In genomic region chr7:45263006-45263607, GRCm38 (mm10) we compare ENCODE assay signal across 31 mouse cellular contexts. TPM values are rescaled to one million over a fixed set of nuclear protein-coding genes. Genes with fewer than 3 reads are reported as not detected.
DNase-seq lines count a peak whose midpoint lies in the region; ATAC-seq and TF ChIP-seq lines count a peak whose summit lies in the region.
"Had no signal": no experiment of that assay in that cellular context is flagged by ENCODE, and none has a peak within 500 bp of the region (broad histone marks: within the 10 kb centered on the region; RNA-seq: fewer than 3 reads in every experiment).

No protein-coding gene starts in this region.

- no peak overlapping the region for H3K4me3 ChIP-seq in forebrain, embryonic 11.5 days (ENCODE audit: low read depth, low read length)
- H3K4me3 ChIP-seq in forebrain, embryonic 13.5 days: no peak overlapping the region
- no peak overlapping the region for H3K4me3 ChIP-seq in heart, embryonic 13.5 days
- H3K4me3 ChIP-seq: erythroblast, embryonic 14.5 days; hindbrain, embryonic 15.5 days; limb, embryonic 15.5 days; neural tube, embryonic 15.5 days; stomach, embryonic 15.5 days had no signal

- H3K4me1 ChIP-seq in forebrain, embryonic 11.5 days (replicated peaks; ENCODE audit: control insufficient read depth, insufficient read depth, low read length): no peaks in the 10 kb centered on the region
- peaks cover 12% of the 10 kb centered on the region; the same call in 1 of the 2 replicates for H3K4me1 ChIP-seq in forebrain, embryonic 13.5 days
- H3K4me1 ChIP-seq in heart, embryonic 13.5 days: peaks cover 33% of the 10 kb centered on the region
- H3K4me1 ChIP-seq: hindbrain, embryonic 15.5 days; neural tube, embryonic 15.5 days; stomach, embryonic 15.5 days had no signal

- WGBS in forebrain, embryonic 11.5 days: 77% methylated on average over 7 of the region's 7 CpGs
- WGBS in forebrain, embryonic 13.5 days: 73% methylated on average over 7 of the region's 7 CpGs
- WGBS in heart, embryonic 13.5 days: 52% methylated on average over 7 of the region's 7 CpGs

- H3K9ac ChIP-seq in forebrain, embryonic 11.5 days (ENCODE audit: low read length): no peak overlapping the region
- no peak overlapping the region for H3K9ac ChIP-seq in forebrain, embryonic 13.5 days
- peak overlapping the region; percentile 39; the same call in 1 of the 2 replicates for H3K9ac ChIP-seq in heart, embryonic 13.5 days
- H3K9ac ChIP-seq: hindbrain, embryonic 15.5 days; limb, embryonic 15.5 days; liver, embryonic 14.5 days; lung, embryonic 14.5 days; neural tube, embryonic 15.5 days; stomach, embryonic 15.5 days had no signal

- no peaks in the 10 kb centered on the region for H3K9me3 ChIP-seq in forebrain, embryonic 11.5 days (ENCODE audit: control insufficient read depth, low read length)
- H3K9me3 ChIP-seq in forebrain, embryonic 13.5 days (replicated peaks): no peaks in the 10 kb centered on the region
- H3K9me3 ChIP-seq in heart, embryonic 13.5 days: no peaks in the 10 kb centered on the region
- H3K9me3 ChIP-seq: hindbrain, embryonic 15.5 days; limb, embryonic 15.5 days; neural tube, embryonic 15.5 days; stomach, embryonic 15.5 days had no signal

- TF ChIP-seq POLR2A in brain, embryonic 14.5 days (IDR thresholded peaks at IDR 0.05; ENCODE audit: borderline replicate concordance, extremely low read depth, insufficient read depth, insufficient read length, poor library complexity, severe bottlenecking): no peak

- H3K36me3 ChIP-seq in forebrain, embryonic 11.5 days (ENCODE audit: control insufficient read depth, insufficient read depth, low read length): no peaks in the 10 kb centered on the region
- H3K36me3 ChIP-seq in forebrain, embryonic 13.5 days (ENCODE audit: poor library complexity, severe bottlenecking): no peaks in the 10 kb centered on the region
- no peaks in the 10 kb centered on the region for H3K36me3 ChIP-seq in heart, embryonic 13.5 days
- H3K36me3 ChIP-seq: hindbrain, embryonic 15.5 days; limb, embryonic 15.5 days; neural tube, embryonic 15.5 days; stomach, embryonic 15.5 days had no signal

- H3K27me3 ChIP-seq in forebrain, embryonic 11.5 days (ENCODE audit: control insufficient read depth, insufficient read depth, low read length): no peaks in the 10 kb centered on the region
- H3K27me3 ChIP-seq in forebrain, embryonic 13.5 days: peaks cover 7% of the 10 kb centered on the region; the same call in 1 of the 2 replicates
- peaks cover 34% of the 10 kb centered on the region for H3K27me3 ChIP-seq in heart, embryonic 13.5 days (replicated peaks)
- H3K27me3 ChIP-seq: neural tube, embryonic 15.5 days had no signal

- TF ChIP-seq CTCF in brain, embryonic 14.5 days (IDR thresholded peaks at IDR 0.05; ENCODE audit: borderline replicate concordance, extremely low read depth, insufficient read depth, insufficient read length): no peak

- peak; percentile 34 for DNase-seq in forebrain, embryonic 11.5 days (ENCODE audit: low spot score)
- no peak for DNase-seq in heart, postnatal 36 days
- DNase-seq in left cerebral cortex, postnatal 25 days (ENCODE audit: low spot score in 2 of 2): peak; percentile 24 to 44
- no peak for DNase-seq in left cerebral cortex, adult 9 months (ENCODE audit: low spot score in 2 of 2)
- DNase-seq in brain, embryonic 14.5 days (ENCODE audit: low read depth): peak; percentile 10
- DNase-seq in embryo, embryonic 11 days: no peak
- DNase-seq: adrenal gland, postnatal 10 days; cerebellum, adult 8-10 months; cerebellum, postnatal 36 days; gastrocnemius, postnatal 10 days; kidney, adult 2 months; lung, postnatal 4 days; right cerebral cortex, adult 18-20 months; thymus, adult 2 months; thymus, postnatal 4 days had no signal

- intact Hi-C loops in heart, postnatal 36 days (cut with DNase I): no loop called here
- intact Hi-C loops in left cerebral cortex, postnatal 25 days (cut with DNase I): no loop called here

- H3K4me2 ChIP-seq in forebrain, embryonic 11.5 days (ENCODE audit: low read depth, low read length, severe bottlenecking): no peak overlapping the region
- H3K4me2 ChIP-seq in forebrain, embryonic 13.5 days: no peak overlapping the region
- H3K4me2 ChIP-seq in heart, embryonic 13.5 days: no peak overlapping the region; the same call in 1 of the 2 replicates
- H3K4me2 ChIP-seq: hindbrain, embryonic 15.5 days; limb, embryonic 15.5 days; lung, embryonic 14.5 days; neural tube, embryonic 15.5 days; stomach, embryonic 15.5 days had no signal

- ATAC-seq in forebrain, embryonic 11.5 days (replicated peaks; ENCODE audit: low FRiP score): no peak
- ATAC-seq in forebrain, embryonic 13.5 days: no peak
- ATAC-seq in heart, embryonic 13.5 days (ENCODE audit: extremely low read depth, insufficient number of reproducible peaks, low FRiP score, low TSS enrichment): no peak
- ATAC-seq: forebrain, embryonic 14.5 days had no signal

- H3K27ac ChIP-seq in forebrain, embryonic 11.5 days (ENCODE audit: low read depth, low read length): no peak overlapping the region
- no peak overlapping the region for H3K27ac ChIP-seq in forebrain, embryonic 13.5 days
- H3K27ac ChIP-seq in heart, embryonic 13.5 days (replicated peaks): peak overlapping the region; percentile 86
- H3K27ac ChIP-seq: hindbrain, embryonic 15.5 days; kidney, postnatal 0 days; limb, embryonic 15.5 days; liver, embryonic 14.5 days; neural tube, embryonic 15.5 days; stomach, embryonic 15.5 days had no signal

RNA-seq across cellular contexts. Expression of gene Slc6a21, which starts 14.2 kb away (rescaled TPM):
- polyA plus RNA-seq in forebrain, embryonic 11.5 days (2014; fragmentation: Nextera tagmentation; extraction: Ambion mirVana): not detected in 2 replicates
- polyA plus RNA-seq in forebrain, embryonic 13.5 days (2015; fragmentation: Nextera tagmentation; extraction: Ambion mirVana): not detected in 2 replicates
- polyA plus RNA-seq in heart, embryonic 13.5 days (2015; fragmentation: Nextera tagmentation; extraction: Ambion mirVana): not detected in 2 replicates
- total RNA-seq in heart, postnatal 36 days (2021): not detected
- under 1 TPM in 1 of 2 experiments, not detected in 1; 0.23 TPM for total RNA-seq in left cerebral cortex, postnatal 25 days (2021)
- polyA plus RNA-seq in brain, embryonic 14.5 days (2012; rRNA removed): 0.11 TPM in 1 of 2 replicates, not detected in the other
- total RNA-seq: gastrocnemius, postnatal 10 days; granulocyte monocyte progenitor cell, adult 5-6 weeks; layer of hippocampus, postnatal 10 days; megakaryocyte-erythroid progenitor cell, adult 5-6 weeks had no signal
- polyA plus RNA-seq: erythroblast, embryonic 14.5 days; forebrain, embryonic 14.5 days; hindbrain, embryonic 15.5 days; intestine, embryonic 14.5 days; kidney, postnatal 0 days; large intestine, adult 2 months; limb, embryonic 15.5 days; liver, embryonic 14.5 days; lung, embryonic 14.5 days; neural tube, embryonic 15.5 days; stomach, embryonic 15.5 days had no signal

RNA-seq across cellular contexts. Expression of gene Slc6a16, which starts 22.2 kb away (rescaled TPM):
- polyA plus RNA-seq in forebrain, embryonic 11.5 days (2014; fragmentation: Nextera tagmentation; extraction: Ambion mirVana): 0.36 TPM in 1 of 2 replicates, not detected in the other
- 0.11 and 0.23 TPM in 2 replicates for polyA plus RNA-seq in forebrain, embryonic 13.5 days (2015; fragmentation: Nextera tagmentation; extraction: Ambion mirVana)
- polyA plus RNA-seq in heart, embryonic 13.5 days (2015; fragmentation: Nextera tagmentation; extraction: Ambion mirVana): 0.27 and 0.41 TPM in 2 replicates
- not detected for total RNA-seq in heart, postnatal 36 days (2021)
- 1 to 10 TPM; 1.6 to 1.9 TPM for total RNA-seq in left cerebral cortex, postnatal 25 days (2021)
- polyA plus RNA-seq in brain, embryonic 14.5 days (2012; rRNA removed): 0.70 and 0.86 TPM in 2 replicates
- total RNA-seq: gastrocnemius, postnatal 10 days; granulocyte monocyte progenitor cell, adult 5-6 weeks; megakaryocyte-erythroid progenitor cell, adult 5-6 weeks had no signal
- polyA plus RNA-seq: erythroblast, embryonic 14.5 days; large intestine, adult 2 months; limb, embryonic 15.5 days; lung, embryonic 14.5 days; stomach, embryonic 15.5 days had no signal

RNA-seq across cellular contexts. Expression of gene Cd37, which starts 24.2 kb away (rescaled TPM):
- 0.60 and 1.1 TPM in 2 replicates for polyA plus RNA-seq in forebrain, embryonic 11.5 days (2014; fragmentation: Nextera tagmentation; extraction: Ambion mirVana)
- 0.96 and 1.3 TPM in 2 replicates for polyA plus RNA-seq in forebrain, embryonic 13.5 days (2015; fragmentation: Nextera tagmentation; extraction: Ambion mirVana)
- 1.7 and 2.4 TPM in 2 replicates for polyA plus RNA-seq in heart, embryonic 13.5 days (2015; fragmentation: Nextera tagmentation; extraction: Ambion mirVana)
- total RNA-seq in heart, postnatal 36 days (2021): 1 to 10 TPM; 2.8 to 4.4 TPM
- total RNA-seq in left cerebral cortex, postnatal 25 days (2021): 1 to 10 TPM; 2.5 to 4.4 TPM
- 1.4 and 1.5 TPM in 2 replicates for polyA plus RNA-seq in brain, embryonic 14.5 days (2012; rRNA removed)

RNA-seq across cellular contexts. Expression of gene Tead2, which starts 47.6 kb away (rescaled TPM):
- 297 and 318 TPM in 2 replicates for polyA plus RNA-seq in forebrain, embryonic 11.5 days (2014; fragmentation: Nextera tagmentation; extraction: Ambion mirVana)
- 181 and 198 TPM in 2 replicates for polyA plus RNA-seq in forebrain, embryonic 13.5 days (2015; fragmentation: Nextera tagmentation; extraction: Ambion mirVana)
- polyA plus RNA-seq in heart, embryonic 13.5 days (2015; fragmentation: Nextera tagmentation; extraction: Ambion mirVana): 127 and 139 TPM in 2 replicates
- 10 to 100 TPM; 10.3 to 11.4 TPM for total RNA-seq in heart, postnatal 36 days (2021)
- total RNA-seq in left cerebral cortex, postnatal 25 days (2021): 1 to 10 TPM; 2.8 to 5.5 TPM
- 184 and 312 TPM in 2 replicates for polyA plus RNA-seq in brain, embryonic 14.5 days (2012; rRNA removed)
- total RNA-seq: granulocyte monocyte progenitor cell, adult 5-6 weeks; megakaryocyte-erythroid progenitor cell, adult 5-6 weeks had no signal

RNA-seq across cellular contexts. Expression of gene Dkkl1, which starts 51.2 kb away (rescaled TPM):
- 0.48 TPM in 1 of 2 replicates, not detected in the other for polyA plus RNA-seq in forebrain, embryonic 11.5 days (2014; fragmentation: Nextera tagmentation; extraction: Ambion mirVana)
- 0.59 and 0.63 TPM in 2 replicates for polyA plus RNA-seq in forebrain, embryonic 13.5 days (2015; fragmentation: Nextera tagmentation; extraction: Ambion mirVana)
- 1.5 and 1.7 TPM in 2 replicates for polyA plus RNA-seq in heart, embryonic 13.5 days (2015; fragmentation: Nextera tagmentation; extraction: Ambion mirVana)
- not detected for total RNA-seq in heart, postnatal 36 days (2021)
- total RNA-seq in left cerebral cortex, postnatal 25 days (2021): 10 to 100 TPM; 25.1 to 29.2 TPM
- 1.4 and 2.1 TPM in 2 replicates for polyA plus RNA-seq in brain, embryonic 14.5 days (2012; rRNA removed)
- total RNA-seq: gastrocnemius, postnatal 10 days had no signal
- polyA plus RNA-seq: lung, embryonic 14.5 days had no signal

Comparison
In these comparisons a context has a peak if more than half of its experiments do, and no peak if none do; other contexts are left out.
1. DNase-seq: peak in forebrain, embryonic 11.5 days (single experiment), left cerebral cortex, postnatal 25 days (2 of 2) and brain, embryonic 14.5 days (single experiment); none in heart, postnatal 36 days (0 of 2), left cerebral cortex, adult 9 months (0 of 2) and embryo, embryonic 11 days (single experiment).